Mouse (Mus musculus): ENCODE data around the gene Chrdl2.
"Not testable (repeated sequence)": the region's sequence is repeated elsewhere in the genome, so short reads cannot be mapped to it uniquely, and the experiment has no call there.

Gene Chrdl2

DNA sequence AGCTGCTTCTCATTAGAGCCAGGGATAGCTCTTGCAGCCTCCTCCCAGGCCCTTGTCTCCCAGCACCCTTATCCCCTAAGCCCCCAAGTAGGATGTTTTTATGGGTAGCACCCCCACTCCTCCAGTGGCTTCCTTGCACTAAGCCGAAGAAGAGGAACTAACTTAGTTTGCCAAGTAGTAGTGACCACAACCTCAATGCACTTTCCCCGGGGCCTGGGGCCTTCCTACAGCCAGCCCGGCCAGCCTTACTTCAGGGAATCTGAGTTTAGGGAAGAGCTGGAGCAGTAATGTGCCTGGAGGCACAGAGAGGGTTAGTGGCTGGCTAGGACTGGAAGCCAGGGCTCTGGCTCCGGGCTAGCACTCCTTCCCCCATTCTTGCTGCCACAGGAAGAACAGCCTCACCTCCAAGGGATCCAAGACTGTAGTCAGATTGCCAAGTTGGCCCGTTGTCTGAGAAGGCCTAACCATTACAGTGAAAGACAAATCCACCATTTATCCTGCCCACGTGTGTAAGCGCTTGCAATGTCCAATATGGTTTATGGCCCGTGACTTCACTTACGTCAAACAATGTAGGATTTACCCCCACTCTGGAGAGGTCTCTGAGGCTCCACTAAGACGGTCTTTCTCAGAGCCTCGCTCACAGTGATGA lies 29.0 kb downstream of the Chrdl2 start:
- in situ Hi-C loops (cut with MboI, MseI) = no loop called here

DNA sequence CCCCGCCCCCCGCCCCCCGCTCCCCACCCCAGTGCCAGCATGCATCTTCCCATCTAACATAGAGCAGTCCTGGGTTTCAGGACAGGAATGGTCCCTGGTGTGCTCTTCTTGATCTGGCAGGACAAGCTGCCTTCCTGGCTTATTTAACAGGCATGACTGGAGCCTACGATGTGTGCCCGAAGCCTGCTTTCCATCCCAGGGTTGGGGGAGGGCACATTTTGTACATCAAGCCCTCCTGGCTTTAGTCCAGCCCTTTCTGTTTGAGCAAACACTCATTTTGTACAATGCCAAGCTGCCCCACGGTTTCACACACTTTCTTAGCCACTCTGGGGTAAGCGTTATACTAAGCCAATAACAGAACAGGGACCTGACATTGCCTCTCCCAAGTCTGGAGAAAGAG lies 30.1 kb downstream of the Chrdl2 start:
- in situ Hi-C loops (cut with MboI, MseI) = no loop called here

DNA sequence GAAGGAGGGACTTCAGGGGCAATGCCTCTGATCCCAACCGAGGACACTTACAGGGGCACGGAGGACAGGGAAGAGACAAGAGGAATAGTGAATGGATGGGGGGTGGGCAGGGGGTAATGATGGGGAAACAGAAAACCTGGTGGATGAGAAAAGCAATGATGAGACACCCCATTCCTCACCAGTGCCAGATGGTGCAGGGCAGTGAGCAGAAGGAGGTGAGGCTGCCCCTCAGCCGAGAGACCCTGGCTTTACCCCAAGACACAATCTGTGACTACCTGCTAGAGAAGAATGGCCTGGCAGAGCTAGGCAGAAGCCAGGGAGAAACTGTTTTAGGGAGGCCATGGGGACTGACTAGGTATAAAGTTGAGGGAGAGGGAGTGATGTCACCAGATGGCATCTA lies 30.5 kb downstream of the Chrdl2 start:
- in situ Hi-C loops (cut with MboI, MseI) = no loop called here

DNA sequence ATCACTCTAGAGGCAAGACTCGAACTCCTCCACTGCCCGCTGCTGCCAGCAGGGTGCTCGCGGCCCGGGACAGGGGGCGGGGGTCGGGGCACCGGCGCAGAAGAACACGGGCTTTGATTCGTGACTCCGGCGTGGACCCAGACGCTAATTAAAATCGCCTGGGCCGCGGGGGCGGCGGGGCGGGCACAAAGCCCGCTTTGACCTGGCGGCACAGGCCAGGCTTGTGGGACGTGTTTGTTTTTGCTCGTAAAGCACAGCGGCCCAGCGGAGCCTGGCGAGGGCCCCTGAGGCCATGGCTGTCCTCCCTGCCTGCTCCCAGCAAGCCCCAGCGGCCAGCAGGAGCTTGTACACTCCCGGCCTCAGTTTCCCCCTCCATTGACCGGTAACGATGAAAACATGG lies 36.1 kb downstream of the Chrdl2 start:
- in situ Hi-C loops (cut with MboI, MseI) = no loop called here

DNA sequence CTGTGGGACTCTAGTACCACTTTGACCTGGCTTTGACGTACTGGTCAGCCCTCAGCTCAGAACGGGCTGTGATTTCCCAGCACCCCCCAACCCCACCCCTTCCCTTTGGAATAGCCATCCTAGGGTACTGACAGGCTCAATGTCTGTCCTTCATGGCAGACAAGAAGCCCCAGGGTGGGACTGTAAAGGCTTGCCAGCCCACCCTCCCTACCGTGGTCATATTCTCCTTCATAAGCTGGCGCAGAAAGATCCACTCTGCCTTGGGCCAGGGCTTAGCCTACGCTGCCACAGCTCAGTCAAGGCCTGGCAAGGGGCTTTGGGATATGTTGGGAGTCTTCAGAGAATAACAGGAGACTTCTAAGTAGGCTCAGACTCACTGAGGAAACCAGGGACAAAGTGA lies 37.1 kb downstream of the Chrdl2 start:
- in situ Hi-C loops (cut with MboI, MseI) = no loop called here

DNA sequence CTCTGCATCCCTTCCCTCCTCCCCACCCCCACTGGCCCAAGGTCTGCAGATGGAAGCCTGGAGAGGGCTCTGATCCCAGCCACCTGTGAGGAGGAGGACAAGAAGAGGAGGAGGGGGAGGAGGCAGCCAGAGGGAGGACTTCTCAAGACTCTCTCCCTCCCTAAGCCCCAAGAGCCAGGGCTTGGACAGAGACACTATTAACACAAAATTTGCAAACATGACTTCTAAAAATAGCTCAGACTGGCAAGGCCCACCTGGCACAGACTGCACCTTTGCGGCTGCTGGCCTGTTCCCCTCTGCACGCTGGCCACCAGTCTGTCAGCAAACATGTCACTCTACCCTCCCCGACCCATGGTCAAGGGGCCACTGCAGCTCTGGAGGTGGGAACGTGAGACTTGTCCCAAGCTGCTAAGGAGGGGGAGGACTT lies 37.6 kb downstream of the Chrdl2 start:
- in situ Hi-C loops (cut with MboI, MseI) = no loop called here

DNA sequence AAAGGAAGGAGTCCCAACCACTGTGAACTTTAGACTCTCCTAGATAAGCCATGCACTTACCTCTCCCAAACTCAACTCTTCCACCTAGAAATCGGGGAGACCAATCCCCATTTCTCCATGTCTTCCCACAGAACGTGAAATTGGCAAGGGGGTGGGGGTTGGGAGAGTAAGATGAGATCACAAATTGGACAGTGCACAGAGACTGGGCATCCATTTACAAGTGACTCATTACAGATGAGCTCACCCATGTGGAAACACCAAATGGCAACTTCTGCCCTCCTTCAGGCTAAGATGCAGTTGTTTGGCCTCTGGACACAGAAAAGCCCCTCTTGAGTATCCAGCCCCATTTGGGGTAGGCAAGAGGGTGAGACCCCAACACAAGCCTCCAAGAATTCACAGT lies 40.5 kb downstream of the Chrdl2 start:
- in situ Hi-C loops (cut with MboI, MseI) = no loop called here

DNA sequence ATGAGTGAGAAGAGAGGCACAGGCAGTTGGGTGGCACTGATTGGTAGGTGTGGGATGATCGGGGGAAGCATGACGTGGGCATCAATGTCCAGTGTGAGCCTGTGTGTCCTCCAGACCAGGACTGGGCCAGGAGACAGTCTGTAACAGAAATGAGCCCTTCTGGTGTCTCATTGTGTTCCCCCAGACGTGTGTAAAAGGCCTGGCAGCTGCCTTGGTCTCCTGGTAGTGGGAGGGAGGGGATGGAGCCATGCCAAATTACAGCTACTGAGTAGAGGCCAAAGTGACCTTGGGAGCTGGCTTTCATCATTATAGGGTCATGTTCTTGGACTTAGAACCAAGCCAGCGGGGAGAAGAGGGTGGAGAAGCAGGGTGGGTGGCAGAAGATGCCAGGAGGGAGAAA lies 45.9 kb downstream of the Chrdl2 start:
- in situ Hi-C loops (cut with MboI, MseI) = no loop called here

DNA sequence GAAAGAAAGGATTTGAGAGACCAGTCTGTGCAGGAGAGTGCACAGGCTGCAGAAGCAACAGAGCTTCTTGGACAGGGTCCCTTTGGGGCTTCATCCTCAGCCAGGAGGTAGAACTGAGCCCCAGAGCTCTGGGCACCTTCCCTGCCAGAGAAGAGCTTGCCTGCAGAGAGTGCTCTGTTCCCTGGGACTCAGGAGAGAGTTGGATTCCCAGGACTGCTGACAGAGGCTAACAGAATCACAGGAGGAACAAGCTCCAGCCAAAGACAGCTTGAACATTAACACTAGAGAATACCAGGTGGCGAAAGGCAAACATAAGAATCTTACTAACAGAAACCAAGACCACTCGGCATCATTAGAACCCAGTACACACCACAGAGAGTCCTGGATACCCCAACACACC lies 47.0 kb downstream of the Chrdl2 start:
- in situ Hi-C loops (cut with MboI, MseI) = not testable (repeated sequence)

DNA sequence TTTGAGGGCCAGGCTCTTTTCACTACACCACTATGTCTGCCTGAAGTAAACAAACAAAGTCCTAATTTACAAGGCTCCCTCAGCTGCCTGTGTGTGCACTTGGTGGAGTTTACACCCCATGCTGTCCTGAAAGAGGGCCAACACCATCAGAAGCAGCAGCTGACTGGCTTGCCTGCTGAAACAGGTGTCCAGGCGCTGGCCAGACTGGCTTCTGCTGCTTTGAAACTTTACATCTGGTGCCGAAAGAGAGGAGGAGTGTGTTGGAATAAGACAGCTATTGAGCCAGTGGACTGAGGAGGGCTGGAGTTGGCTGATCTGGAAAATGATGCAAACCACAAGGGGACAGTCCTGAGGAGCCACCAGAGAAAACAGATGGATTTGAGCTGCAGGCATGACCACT lies 68.0 kb downstream of the Chrdl2 start:
- in situ Hi-C loops (cut with MboI, MseI) = no loop called here

DNA sequence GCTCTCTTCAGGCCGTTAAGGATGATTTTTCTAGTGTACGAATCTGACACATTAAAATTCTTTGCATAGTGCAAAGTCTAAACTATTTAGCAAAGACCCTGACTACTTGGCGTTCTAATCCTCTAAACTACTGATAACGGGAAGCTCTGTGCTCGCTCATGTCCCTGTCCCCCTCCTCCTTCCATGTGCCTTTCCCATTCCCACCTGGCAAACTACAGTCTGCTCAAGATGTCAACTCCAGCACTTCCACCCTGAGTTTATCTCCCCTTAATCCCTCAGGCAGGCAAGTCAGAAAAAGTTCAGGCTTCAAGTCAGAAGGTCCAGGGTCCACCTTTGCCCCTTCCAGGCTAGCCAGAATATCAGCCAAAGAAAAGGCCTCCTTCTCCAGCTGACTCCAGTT lies 70.3 kb downstream of the Chrdl2 start:
- in situ Hi-C loops (cut with MboI, MseI) = no loop called here

DNA sequence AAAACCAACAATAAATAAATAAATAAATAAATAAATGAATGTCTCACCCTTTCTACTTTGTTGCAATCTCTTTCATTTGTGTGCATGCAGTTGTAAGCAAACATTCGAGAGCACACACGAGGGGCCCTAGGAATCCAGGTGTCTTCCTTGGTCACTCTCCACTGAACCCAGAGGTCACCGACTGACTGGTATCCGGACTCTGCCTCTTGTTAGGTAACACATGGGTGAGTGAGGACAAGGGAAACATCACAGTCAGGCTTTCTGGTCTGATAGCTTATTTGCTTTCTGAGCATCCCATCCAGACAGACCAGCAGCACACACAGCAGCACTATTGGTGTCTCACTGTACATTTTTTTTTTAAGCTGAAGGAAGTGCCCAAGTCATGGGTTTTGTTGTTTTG lies 71.1 kb downstream of the Chrdl2 start:
- in situ Hi-C loops (cut with MboI, MseI) = no loop called here

DNA sequence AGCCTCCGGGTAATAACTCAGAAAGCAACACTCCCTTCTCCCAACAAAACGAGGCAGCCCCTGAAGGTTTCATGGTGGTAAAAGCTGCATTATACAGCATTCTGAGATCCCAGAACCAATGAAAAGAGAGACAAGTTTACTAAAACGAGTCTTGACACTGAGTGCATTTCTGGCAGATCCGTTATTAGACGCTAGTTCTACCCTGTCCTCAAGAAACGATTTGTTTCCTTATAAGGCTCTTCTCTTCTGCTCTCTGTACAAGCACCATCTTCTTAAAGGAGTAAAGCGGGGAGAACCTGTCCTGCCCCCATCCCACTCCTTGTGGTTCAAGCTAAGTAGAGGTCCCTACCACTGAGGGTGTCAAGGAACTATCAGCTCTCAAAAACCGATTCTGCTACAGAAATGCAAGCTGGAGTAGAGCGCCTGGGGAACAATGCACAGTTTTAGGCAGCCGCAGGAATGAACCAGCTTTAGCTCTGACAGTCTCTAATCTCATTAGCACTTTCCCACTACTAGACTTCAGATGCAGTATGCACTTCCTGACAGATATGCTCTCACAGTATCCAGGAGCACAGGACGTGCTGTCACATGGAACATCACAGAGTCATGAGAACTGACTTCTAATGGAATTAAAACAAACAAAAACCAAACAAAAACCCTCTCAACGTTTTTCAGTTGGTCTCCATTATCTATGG lies 74.3 kb downstream of the Chrdl2 start:
- in situ Hi-C loops (cut with MboI, MseI) = no loop called here

DNA sequence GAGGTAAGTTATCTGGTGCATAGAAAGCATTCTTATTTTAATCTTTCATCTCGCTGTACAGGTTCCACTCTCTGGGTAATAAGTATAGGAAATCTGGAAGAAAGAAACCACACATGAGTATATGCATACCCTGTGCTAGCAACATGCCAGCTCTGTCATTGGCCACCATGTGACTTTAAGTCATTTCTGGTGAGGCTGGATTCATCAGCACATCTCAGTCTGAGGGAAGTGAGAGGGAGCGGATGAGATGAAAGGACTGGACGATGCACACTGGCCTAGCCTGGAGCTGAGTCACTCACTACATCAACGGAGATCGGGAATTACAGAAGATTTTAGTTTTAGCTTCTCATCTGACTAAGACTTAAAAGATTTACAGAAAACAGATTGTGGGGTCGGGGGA lies 76.9 kb downstream of the Chrdl2 start:
- in situ Hi-C loops (cut with MboI, MseI) = no loop called here

DNA sequence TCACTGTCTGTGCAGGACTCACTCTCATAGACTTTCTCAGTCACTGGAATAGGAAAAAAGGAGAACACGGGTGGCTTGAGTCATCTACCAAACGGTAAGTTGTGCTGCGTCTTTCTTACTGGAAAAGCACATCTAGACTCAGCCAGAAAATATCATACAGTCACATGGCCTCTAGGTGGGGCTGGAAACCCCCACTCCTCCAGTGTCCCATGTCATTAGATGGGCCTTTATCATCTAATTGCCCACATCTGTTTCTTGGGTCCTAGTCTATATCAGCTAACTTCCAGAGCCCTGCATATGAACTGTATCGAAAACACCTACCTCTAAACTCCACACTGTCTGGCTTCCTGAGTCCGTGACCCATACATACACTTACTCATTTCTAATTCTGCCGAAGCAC lies 77.8 kb downstream of the Chrdl2 start:
- in situ Hi-C loops (cut with MboI, MseI) = no loop called here
